Mouse (Mus musculus): ENCODE data around the gene Hmgcl. TPM values are rescaled to one million over a fixed set of nuclear protein-coding genes. Genes with fewer than 3 reads are reported as not detected.
A peak's percentile ranks its signal among the peaks of the same experiment; 100 is the strongest.
"Not testable (repeated sequence)": the region's sequence is repeated elsewhere in the genome, so short reads cannot be mapped to it uniquely, and the experiment has no call there.

Hmgcl gene
- total and polyA plus RNA-seq, 2 experiments: 187 to 266 TPM

- H3K79me2 ChIP-seq (ENCODE audit: control insufficient read depth, insufficient read depth, low read length); H3K4me3 ChIP-seq (ENCODE audit: insufficient read depth, low read depth, low read length); H3K4me1 ChIP-seq (ENCODE audit: control insufficient read depth, insufficient read depth, low read length); H3K36me3 ChIP-seq (ENCODE audit: control insufficient read depth, insufficient read depth, low read length); H3K9ac ChIP-seq (ENCODE audit: low read depth, low read length); H3K27ac ChIP-seq (replicated peaks; ENCODE audit: insufficient read depth, low read depth, low read length); DNase-seq (ENCODE audit: extremely low read depth, low read depth, low spot score); H3K27me3 ChIP-seq (ENCODE audit: control insufficient read depth, insufficient read depth, low read length): not testable (repeated sequence)
- WGBS: 88% methylated on average over 8 of the region's 8 CpGs
- peak; percentile 58 for TF ChIP-seq CTCF (IDR thresholded peaks at IDR 0.05; ENCODE audit: low read depth, low read length)
These were observed 5.2 kb upstream of the Hmgcl start for GRCm38 (mm10) chr4:135941026-135941425.

GRCm38 (mm10) chr4:135942193-135942592 is 4.1 kb upstream of the Hmgcl start:
- no peak overlapping the region for H3K4me3 ChIP-seq (ENCODE audit: insufficient read depth, low read depth, low read length)
- no peaks in the 10 kb centered on the region for H3K27me3 ChIP-seq (ENCODE audit: control insufficient read depth, insufficient read depth, low read length)
- no peaks in the 10 kb centered on the region for H3K4me1 ChIP-seq (ENCODE audit: control insufficient read depth, insufficient read depth, low read length)
- TF ChIP-seq POLR2A (IDR thresholded peaks at IDR 0.05; ENCODE audit: extremely low read depth, insufficient read depth, low read length) (no peak), CTCF (IDR thresholded peaks at IDR 0.05; ENCODE audit: low read depth, low read length) (no peak)
- DNase-seq (ENCODE audit: extremely low read depth, low read depth, low spot score): no peak
- WGBS: 75% methylated on average over 6 of the region's 6 CpGs
- peaks cover 6% of the 10 kb centered on the region; the same call in 1 of the 2 replicates for H3K79me2 ChIP-seq (ENCODE audit: control insufficient read depth, insufficient read depth, low read length)
- H3K27ac ChIP-seq (replicated peaks; ENCODE audit: insufficient read depth, low read depth, low read length): no peak overlapping the region
- no peak overlapping the region for H3K9ac ChIP-seq (ENCODE audit: low read depth, low read length)
- peaks cover 6% of the 10 kb centered on the region; the same call in 1 of the 2 replicates for H3K36me3 ChIP-seq (ENCODE audit: control insufficient read depth, insufficient read depth, low read length)

- peaks cover 8% of the 10 kb centered on the region; the same call in 1 of the 2 replicates for H3K79me2 ChIP-seq (ENCODE audit: control insufficient read depth, insufficient read depth, low read length)
- TF ChIP-seq CTCF (IDR thresholded peaks at IDR 0.05; ENCODE audit: low read depth, low read length): no peak
- TF ChIP-seq POLR2A (IDR thresholded peaks at IDR 0.05; ENCODE audit: extremely low read depth, insufficient read depth, low read length): no peak
- H3K27me3 ChIP-seq (ENCODE audit: control insufficient read depth, insufficient read depth, low read length): no peaks in the 10 kb centered on the region
- peaks cover 6% of the 10 kb centered on the region for H3K4me1 ChIP-seq (ENCODE audit: control insufficient read depth, insufficient read depth, low read length)
- H3K36me3 ChIP-seq (ENCODE audit: control insufficient read depth, insufficient read depth, low read length): peaks cover 1% of the 10 kb centered on the region; the same call in 1 of the 2 replicates
- 63% methylated on average over 4 of the region's 4 CpGs for WGBS
- peak overlapping the region; percentile 15 for H3K27ac ChIP-seq (replicated peaks; ENCODE audit: insufficient read depth, low read depth, low read length)
- no peak overlapping the region for H3K4me3 ChIP-seq (ENCODE audit: insufficient read depth, low read depth, low read length)
- no peak for DNase-seq (ENCODE audit: extremely low read depth, low read depth, low spot score)
- H3K9ac ChIP-seq (ENCODE audit: low read depth, low read length): no peak overlapping the region
These were observed 2.9 kb upstream of the Hmgcl start for GRCm38 (mm10) chr4:135943389-135943788.

GRCm38 (mm10) chr4:135945706-135946105 is 542 bp upstream of the Hmgcl start:
- no peaks in the 10 kb centered on the region for H3K36me3 ChIP-seq (ENCODE audit: control insufficient read depth, insufficient read depth, low read length)
- 78% methylated on average over 10 of the region's 10 CpGs for WGBS
- H3K27me3 ChIP-seq (ENCODE audit: control insufficient read depth, insufficient read depth, low read length): no peaks in the 10 kb centered on the region
- TF ChIP-seq CTCF (IDR thresholded peaks at IDR 0.05; ENCODE audit: low read depth, low read length) (no peak), POLR2A (IDR thresholded peaks at IDR 0.05; ENCODE audit: extremely low read depth, insufficient read depth, low read length) (no peak)
- no peak for DNase-seq (ENCODE audit: extremely low read depth, low read depth, low spot score)
- H3K4me3 ChIP-seq (ENCODE audit: insufficient read depth, low read depth, low read length): no peak overlapping the region
- peak overlapping the region; percentile 15; the same call in 1 of the 2 replicates for H3K9ac ChIP-seq (ENCODE audit: low read depth, low read length)
- peaks cover 8% of the 10 kb centered on the region; the same call in 1 of the 2 replicates for H3K79me2 ChIP-seq (ENCODE audit: control insufficient read depth, insufficient read depth, low read length)
- H3K27ac ChIP-seq (replicated peaks; ENCODE audit: insufficient read depth, low read depth, low read length): peak overlapping the region; percentile 18
- H3K4me1 ChIP-seq (ENCODE audit: control insufficient read depth, insufficient read depth, low read length): peaks cover 20% of the 10 kb centered on the region

GRCm38 (mm10) chr4:135946659-135947301 is 532 bp downstream of the Hmgcl start:
- Histone ChIP-seq H3K36me3 (ENCODE audit: control insufficient read depth, insufficient read depth, low read length) (peaks cover 3% of the 10 kb centered on the region; the same call in 1 of the 2 replicates), H3K79me2 (ENCODE audit: control insufficient read depth, insufficient read depth, low read length) (peaks cover 8% of the 10 kb centered on the region; the same call in 1 of the 2 replicates), H3K9ac (ENCODE audit: low read depth, low read length) (peak overlapping the region; percentile 85), H3K27ac (replicated peaks; ENCODE audit: insufficient read depth, low read depth, low read length) (peak overlapping the region; percentile 68), H3K4me3 (ENCODE audit: insufficient read depth, low read depth, low read length) (peak overlapping the region; percentile 61), H3K27me3 (ENCODE audit: control insufficient read depth, insufficient read depth, low read length) (no peaks in the 10 kb centered on the region), H3K4me1 (ENCODE audit: control insufficient read depth, insufficient read depth, low read length) (peaks cover 20% of the 10 kb centered on the region)
- DNase-seq (ENCODE audit: extremely low read depth, low read depth, low spot score): peak; percentile 66
- no peak for TF ChIP-seq CTCF (IDR thresholded peaks at IDR 0.05; ENCODE audit: low read depth, low read length)
- no peak for TF ChIP-seq POLR2A (IDR thresholded peaks at IDR 0.05; ENCODE audit: extremely low read depth, insufficient read depth, low read length)
- under 1% methylated on average over 28 of the region's 28 CpGs for WGBS

GRCm38 (mm10) chr4:135948142-135948541 is 1.9 kb downstream of the Hmgcl start:
- Histone ChIP-seq H3K9ac (ENCODE audit: low read depth, low read length) (peak overlapping the region; percentile 46; the same call in 1 of the 2 replicates), H3K79me2 (ENCODE audit: control insufficient read depth, insufficient read depth, low read length) (peaks cover 8% of the 10 kb centered on the region; the same call in 1 of the 2 replicates), H3K36me3 (ENCODE audit: control insufficient read depth, insufficient read depth, low read length) (peaks cover 3% of the 10 kb centered on the region; the same call in 1 of the 2 replicates), H3K27me3 (ENCODE audit: control insufficient read depth, insufficient read depth, low read length) (no peaks in the 10 kb centered on the region), H3K4me3 (ENCODE audit: insufficient read depth, low read depth, low read length) (no peak overlapping the region), H3K27ac (replicated peaks; ENCODE audit: insufficient read depth, low read depth, low read length) (peak overlapping the region; percentile 66), H3K4me1 (ENCODE audit: control insufficient read depth, insufficient read depth, low read length) (peaks cover 20% of the 10 kb centered on the region)
- peak; percentile 87 for DNase-seq (ENCODE audit: extremely low read depth, low read depth, low spot score)
- WGBS: 29% methylated on average over 8 of the region's 8 CpGs
- TF ChIP-seq CTCF (IDR thresholded peaks at IDR 0.05; ENCODE audit: low read depth, low read length) (no peak), POLR2A (IDR thresholded peaks at IDR 0.05; ENCODE audit: extremely low read depth, insufficient read depth, low read length) (no peak)

All from liver, adult 2 months (tissue).